Mouse (Mus musculus): ENCODE measurements around the gene Slc6a9. TPM values are rescaled to one million over a fixed set of nuclear protein-coding genes. Genes with fewer than 3 reads are reported as not detected.

Slc6a9 gene
- polyA plus RNA-seq (2015; fragmentation: Nextera tagmentation; extraction: Ambion mirVana) = 46.7 and 53.7 TPM in 2 replicates

DNA sequence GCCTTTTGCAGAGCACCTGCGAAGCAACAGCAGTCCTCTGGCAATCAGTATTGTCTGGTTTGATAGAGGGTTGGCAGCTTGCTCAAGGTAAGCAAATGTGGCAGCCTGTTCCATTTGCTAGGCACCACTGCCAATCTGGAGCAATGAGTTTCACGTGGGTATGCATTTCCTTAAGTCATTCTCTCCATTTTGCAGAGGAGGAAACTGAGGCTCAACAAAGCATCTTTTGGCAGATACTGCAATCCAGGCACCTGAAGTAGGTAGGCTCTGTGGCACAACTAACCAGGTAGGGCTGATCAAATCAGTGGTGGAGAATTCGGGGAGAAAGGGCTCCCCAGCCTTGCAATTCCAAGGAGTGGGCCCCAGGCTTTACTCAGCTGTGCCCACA, at the start of gene Slc6a9:
Gene Slc6a9 (plus strand): TSS at position 50 of the 388 bp plus-strand sequence.
- Histone ChIP-seq H3K9ac (ENCODE audit: low read depth, low read length) (peak within 1 kb of the TSS; percentile 99), H3K4me3 (ENCODE audit: low read depth, low read length) (peak within 1 kb of the TSS; percentile 91), H3K27ac (ENCODE audit: low read length) (peak within 1 kb of the TSS; percentile 100), H3K9me3 (replicated peaks; ENCODE audit: control insufficient read depth, low read length) (no peaks in the 10 kb centered on the region), H3K36me3 (ENCODE audit: control insufficient read depth, insufficient read depth) (peaks cover 8% of the 10 kb centered on the region), H3K27me3 (ENCODE audit: control insufficient read depth, insufficient read depth, low read depth, low read length) (no peaks in the 10 kb centered on the region; the same call in 1 of the 2 replicates), H3K4me1 (ENCODE audit: control insufficient read depth, low read depth, low read length) (peaks cover 76% of the 10 kb centered on the region), H3K4me2 (ENCODE audit: low read depth, low read length) (peak within 1 kb of the TSS; percentile 96)
- ATAC-seq (ENCODE audit: low read depth) = no peak
- 40% methylated on average over 3 of the region's 3 CpGs for WGBS (ENCODE audit: insufficient replicate concordance)

DNA sequence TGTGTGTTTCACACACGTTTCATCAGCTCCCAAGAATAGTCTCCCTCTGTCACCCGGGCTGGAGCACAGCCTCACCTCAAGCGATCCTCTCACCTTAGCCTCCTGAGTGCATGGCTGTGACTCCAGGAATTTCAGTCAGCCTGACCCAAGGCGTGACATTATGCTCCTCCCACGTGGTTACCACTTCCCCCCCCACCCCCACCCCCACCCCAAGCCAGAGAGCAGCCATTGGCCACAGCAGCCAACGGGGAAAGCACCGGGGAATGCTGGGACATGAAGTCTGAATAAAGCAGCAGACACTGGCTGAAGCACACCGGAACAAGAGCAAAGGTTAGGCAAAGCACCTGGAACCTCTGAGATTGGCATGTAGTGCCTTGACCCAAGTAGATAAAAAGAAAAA, 47.3 kb upstream of the Slc6a9 start:
- H3K4me3 ChIP-seq (ENCODE audit: low read depth, low read length) = peak overlapping the region; percentile 28
- H3K4me1 ChIP-seq (ENCODE audit: control insufficient read depth, low read depth, low read length) = no peaks in the 10 kb centered on the region
- no peak overlapping the region for H3K27ac ChIP-seq (ENCODE audit: low read length)
- H3K9ac ChIP-seq (ENCODE audit: low read depth, low read length) = no peak overlapping the region
- no peaks in the 10 kb centered on the region for H3K9me3 ChIP-seq (replicated peaks; ENCODE audit: control insufficient read depth, low read length)
- peak; percentile 87 for ATAC-seq (ENCODE audit: low read depth)
- peak overlapping the region; percentile 20 for H3K4me2 ChIP-seq (ENCODE audit: low read depth, low read length)
- no peaks in the 10 kb centered on the region for H3K27me3 ChIP-seq (ENCODE audit: control insufficient read depth, insufficient read depth, low read depth, low read length)
- H3K36me3 ChIP-seq (ENCODE audit: control insufficient read depth, insufficient read depth) = no peaks in the 10 kb centered on the region
- 24% methylated on average over 8 of the region's 8 CpGs for WGBS (ENCODE audit: insufficient replicate concordance)

DNA sequence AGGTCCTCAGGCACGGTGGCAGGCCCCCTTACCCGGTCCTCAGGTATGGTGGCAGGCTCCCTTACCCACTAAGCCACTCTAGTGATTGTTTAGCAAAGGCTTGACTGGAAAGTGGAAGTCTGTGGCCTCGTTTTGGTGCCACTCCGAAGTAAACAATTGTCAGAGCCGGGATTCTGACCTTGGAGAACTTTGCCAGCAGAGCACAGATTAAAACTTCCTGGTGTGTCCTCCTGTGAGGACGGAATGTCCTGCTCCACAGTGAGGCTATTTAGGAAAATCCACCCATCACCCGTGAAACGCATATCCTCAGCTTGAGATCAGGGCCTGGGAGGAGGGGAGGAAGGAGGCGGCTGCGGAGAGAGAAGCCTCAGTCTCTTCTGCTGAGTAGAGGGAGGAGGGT, 46.0 kb upstream of the Slc6a9 start:
- H3K36me3 ChIP-seq (ENCODE audit: control insufficient read depth, insufficient read depth) = no peaks in the 10 kb centered on the region
- H3K4me1 ChIP-seq (ENCODE audit: control insufficient read depth, low read depth, low read length) = no peaks in the 10 kb centered on the region
- WGBS (ENCODE audit: insufficient replicate concordance) = 64% methylated on average over 10 of the region's 10 CpGs
- no peak overlapping the region for H3K4me2 ChIP-seq (ENCODE audit: low read depth, low read length)
- no peak overlapping the region for H3K4me3 ChIP-seq (ENCODE audit: low read depth, low read length)
- no peaks in the 10 kb centered on the region for H3K27me3 ChIP-seq (ENCODE audit: control insufficient read depth, insufficient read depth, low read depth, low read length)
- H3K9me3 ChIP-seq (replicated peaks; ENCODE audit: control insufficient read depth, low read length) = no peaks in the 10 kb centered on the region
- no peak overlapping the region for H3K27ac ChIP-seq (ENCODE audit: low read length)
- no peak for ATAC-seq (ENCODE audit: low read depth)
- H3K9ac ChIP-seq (ENCODE audit: low read depth, low read length) = no peak overlapping the region

DNA sequence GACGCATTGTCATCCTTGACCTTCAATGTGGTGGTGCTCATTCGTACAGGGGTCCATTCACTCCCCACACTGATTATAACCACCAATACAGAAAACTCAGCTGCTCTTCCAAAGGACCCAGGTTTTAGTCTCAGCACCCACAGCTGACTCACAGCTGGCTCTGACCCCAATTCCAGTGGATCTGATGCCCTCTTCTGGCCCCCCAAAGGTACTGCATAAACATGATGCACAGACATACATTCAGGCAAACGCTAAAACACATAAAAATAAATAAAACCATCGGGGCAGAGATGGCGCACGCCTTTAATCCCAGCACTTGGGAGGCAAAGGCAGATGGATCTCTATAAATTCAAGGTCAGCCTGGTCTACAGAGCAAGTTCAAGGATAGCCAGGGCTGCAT, 34.4 kb upstream of the Slc6a9 start:
- no peak overlapping the region for H3K4me2 ChIP-seq (ENCODE audit: low read depth, low read length)
- no peak for ATAC-seq (ENCODE audit: low read depth)
- H3K27ac ChIP-seq (ENCODE audit: low read length) = no peak overlapping the region
- 70% methylated on average over 6 of the region's 6 CpGs for WGBS (ENCODE audit: insufficient replicate concordance)
- H3K4me1 ChIP-seq (ENCODE audit: control insufficient read depth, low read depth, low read length) = no peaks in the 10 kb centered on the region
- H3K4me3 ChIP-seq (ENCODE audit: low read depth, low read length) = no peak overlapping the region
- no peaks in the 10 kb centered on the region for H3K9me3 ChIP-seq (replicated peaks; ENCODE audit: control insufficient read depth, low read length)
- no peaks in the 10 kb centered on the region for H3K36me3 ChIP-seq (ENCODE audit: control insufficient read depth, insufficient read depth)
- no peak overlapping the region for H3K9ac ChIP-seq (ENCODE audit: low read depth, low read length)
- H3K27me3 ChIP-seq (ENCODE audit: control insufficient read depth, insufficient read depth, low read depth, low read length) = no peaks in the 10 kb centered on the region

DNA sequence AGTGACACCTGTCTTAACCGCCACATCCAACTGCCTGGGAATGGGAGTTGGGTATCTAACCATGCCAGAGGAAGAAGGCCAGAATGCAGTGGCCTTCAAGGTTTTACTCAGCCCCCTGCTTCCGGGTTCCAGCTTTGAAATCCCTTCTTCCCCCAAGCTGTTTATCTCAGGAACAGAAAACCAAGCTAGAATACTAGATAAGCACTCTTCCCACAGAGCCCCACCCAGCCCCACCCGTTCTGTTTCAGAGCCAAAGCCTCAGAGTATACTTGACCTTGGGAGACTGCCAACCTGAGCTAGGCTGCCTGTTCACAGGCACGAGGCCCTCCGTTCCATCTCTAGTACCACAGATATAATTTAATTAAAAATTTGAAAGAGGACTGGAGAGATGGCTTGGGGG, 27.3 kb upstream of the Slc6a9 start:
- Histone ChIP-seq H3K4me1 (ENCODE audit: control insufficient read depth, low read depth, low read length) (peaks cover 16% of the 10 kb centered on the region), H3K9me3 (replicated peaks; ENCODE audit: control insufficient read depth, low read length) (no peaks in the 10 kb centered on the region), H3K4me3 (ENCODE audit: low read depth, low read length) (no peak overlapping the region), H3K36me3 (ENCODE audit: control insufficient read depth, insufficient read depth) (no peaks in the 10 kb centered on the region), H3K27me3 (ENCODE audit: control insufficient read depth, insufficient read depth, low read depth, low read length) (no peaks in the 10 kb centered on the region; the same call in 1 of the 2 replicates), H3K27ac (ENCODE audit: low read length) (no peak overlapping the region), H3K4me2 (ENCODE audit: low read depth, low read length) (peak overlapping the region; percentile 38), H3K9ac (ENCODE audit: low read depth, low read length) (no peak overlapping the region)
- 31% methylated on average over 5 of the region's 5 CpGs for WGBS (ENCODE audit: insufficient replicate concordance)
- ATAC-seq (ENCODE audit: low read depth) = peak; percentile 89

DNA sequence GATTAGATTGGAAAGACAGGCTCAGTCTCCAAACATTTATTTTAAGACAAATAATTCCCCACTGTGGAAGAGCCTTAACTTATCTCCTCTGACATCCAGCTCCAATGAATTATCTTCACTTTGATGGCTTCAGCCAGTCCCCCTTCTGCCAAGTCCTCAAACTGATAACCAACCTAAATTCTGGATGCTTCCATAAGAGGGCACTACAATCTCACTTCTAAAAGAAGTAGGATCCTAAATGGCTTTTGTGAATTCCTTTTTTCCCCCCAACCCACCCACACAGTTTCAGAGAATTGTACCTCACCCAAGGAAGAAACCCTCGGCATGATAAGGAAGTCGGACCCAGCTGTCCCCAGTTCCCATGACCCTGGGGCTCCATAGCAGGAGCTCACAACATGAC, 23.4 kb upstream of the Slc6a9 start:
- no peak overlapping the region for H3K4me2 ChIP-seq (ENCODE audit: low read depth, low read length)
- WGBS (ENCODE audit: insufficient replicate concordance) = 34% methylated on average over 2 of the region's 2 CpGs
- no peak overlapping the region for H3K9ac ChIP-seq (ENCODE audit: low read depth, low read length)
- H3K27me3 ChIP-seq (ENCODE audit: control insufficient read depth, insufficient read depth, low read depth, low read length) = no peaks in the 10 kb centered on the region; the same call in none of the 2 replicates
- H3K36me3 ChIP-seq (ENCODE audit: control insufficient read depth, insufficient read depth) = no peaks in the 10 kb centered on the region
- H3K9me3 ChIP-seq (replicated peaks; ENCODE audit: control insufficient read depth, low read length) = no peaks in the 10 kb centered on the region
- H3K4me1 ChIP-seq (ENCODE audit: control insufficient read depth, low read depth, low read length) = peaks cover 16% of the 10 kb centered on the region
- H3K27ac ChIP-seq (ENCODE audit: low read length) = no peak overlapping the region
- no peak for ATAC-seq (ENCODE audit: low read depth)
- H3K4me3 ChIP-seq (ENCODE audit: low read depth, low read length) = no peak overlapping the region

DNA sequence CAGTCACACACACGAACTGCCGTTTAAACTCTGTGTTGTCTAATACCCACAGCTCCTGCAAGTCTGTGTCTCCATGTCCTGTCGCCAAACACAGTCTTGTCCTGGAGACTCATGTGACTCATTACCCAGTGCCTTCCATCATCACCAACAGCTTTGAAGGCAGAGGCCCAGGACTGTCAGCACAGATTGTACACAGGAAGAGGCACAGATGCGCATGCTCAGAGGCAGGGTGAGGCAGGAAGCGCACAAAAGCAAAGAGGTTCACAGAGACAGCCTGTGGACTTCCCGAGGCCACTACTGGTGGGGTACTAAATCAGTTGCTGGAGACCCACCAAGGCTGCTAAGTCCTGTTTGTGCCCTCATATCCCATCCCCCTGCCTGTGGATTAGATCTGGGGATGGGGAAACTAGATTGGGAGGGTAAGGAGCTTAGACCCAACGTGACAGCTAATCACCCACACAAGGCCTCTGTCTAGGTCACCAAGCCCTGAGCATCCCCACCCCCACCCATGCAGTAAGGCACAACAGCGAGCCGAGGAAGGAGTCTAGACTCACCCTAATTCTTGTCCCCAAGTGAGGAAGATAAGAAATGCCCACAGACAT, 20.6 kb upstream of the Slc6a9 start:
- 37% methylated on average over 9 of the region's 9 CpGs for whole genome bisulfite sequencing (ENCODE audit: insufficient replicate concordance)
- Histone ChIP-seq H3K36me3 (ENCODE audit: control insufficient read depth, insufficient read depth) (no peaks in the 10 kb centered on the region), H3K27me3 (ENCODE audit: control insufficient read depth, insufficient read depth, low read depth, low read length) (no peaks in the 10 kb centered on the region; the same call in 1 of the 2 replicates), H3K4me1 (ENCODE audit: control insufficient read depth, low read depth, low read length) (no peaks in the 10 kb centered on the region), H3K9me3 (replicated peaks; ENCODE audit: control insufficient read depth, low read length) (no peaks in the 10 kb centered on the region), H3K4me2 (ENCODE audit: low read depth, low read length) (no peak overlapping the region), H3K27ac (ENCODE audit: low read length) (no peak overlapping the region), H3K4me3 (ENCODE audit: low read depth, low read length) (no peak overlapping the region), H3K9ac (ENCODE audit: low read depth, low read length) (no peak overlapping the region)
- no peak for ATAC-seq (ENCODE audit: low read depth)

DNA sequence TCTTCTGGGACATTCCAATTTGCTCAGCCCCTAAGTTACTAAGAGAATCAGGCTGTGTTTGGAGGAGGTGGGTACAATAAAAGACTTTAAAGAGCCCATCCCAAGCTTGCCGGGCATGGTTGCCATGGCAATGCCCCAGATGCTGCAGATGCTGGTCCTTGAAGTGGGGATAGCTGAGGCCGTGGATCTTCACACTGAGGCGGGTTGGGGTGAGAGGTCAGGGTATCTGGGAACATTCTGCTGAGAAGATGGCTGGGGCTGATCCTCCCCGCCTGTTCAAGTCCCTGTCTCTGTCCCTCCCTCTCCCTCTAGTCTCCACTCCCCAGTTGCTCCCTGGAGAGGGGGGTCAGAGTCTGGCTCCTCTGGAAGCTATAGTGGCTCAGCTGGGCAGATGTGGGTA, 20.0 kb upstream of the Slc6a9 start:
- Histone ChIP-seq H3K9ac (ENCODE audit: low read depth, low read length) (no peak overlapping the region), H3K4me1 (ENCODE audit: control insufficient read depth, low read depth, low read length) (no peaks in the 10 kb centered on the region), H3K4me3 (ENCODE audit: low read depth, low read length) (no peak overlapping the region), H3K36me3 (ENCODE audit: control insufficient read depth, insufficient read depth) (no peaks in the 10 kb centered on the region), H3K4me2 (ENCODE audit: low read depth, low read length) (no peak overlapping the region), H3K27me3 (ENCODE audit: control insufficient read depth, insufficient read depth, low read depth, low read length) (no peaks in the 10 kb centered on the region; the same call in 1 of the 2 replicates), H3K9me3 (replicated peaks; ENCODE audit: control insufficient read depth, low read length) (no peaks in the 10 kb centered on the region), H3K27ac (ENCODE audit: low read length) (no peak overlapping the region)
- ATAC-seq (ENCODE audit: low read depth) = no peak
- WGBS (ENCODE audit: insufficient replicate concordance) = 51% methylated on average over 4 of the region's 4 CpGs

DNA sequence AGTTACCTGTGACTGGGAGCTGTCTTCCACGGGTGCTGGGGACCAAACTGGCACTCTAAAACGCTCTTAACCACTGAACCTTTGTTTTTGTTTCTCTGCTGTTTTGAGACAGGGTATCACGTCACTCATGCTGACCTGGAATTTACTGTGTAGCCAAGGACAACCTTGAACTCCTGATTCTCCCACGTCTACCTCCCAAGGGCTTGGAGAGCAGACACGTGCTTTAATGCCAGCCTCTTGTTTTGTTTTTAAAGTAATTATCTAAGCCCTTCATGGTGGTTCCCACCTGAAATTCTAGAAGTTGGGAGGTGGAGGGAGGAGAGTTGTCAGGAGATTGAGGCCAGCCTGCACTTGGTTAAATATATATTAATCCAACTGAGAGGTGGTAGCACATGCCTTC, 17.5 kb upstream of the Slc6a9 start:
- no peak overlapping the region for H3K4me2 ChIP-seq (ENCODE audit: low read depth, low read length)
- no peak for ATAC-seq (ENCODE audit: low read depth)
- H3K4me1 ChIP-seq (ENCODE audit: control insufficient read depth, low read depth, low read length) = no peaks in the 10 kb centered on the region
- no peaks in the 10 kb centered on the region for H3K36me3 ChIP-seq (ENCODE audit: control insufficient read depth, insufficient read depth)
- H3K9me3 ChIP-seq (replicated peaks; ENCODE audit: control insufficient read depth, low read length) = no peaks in the 10 kb centered on the region
- no peak overlapping the region for H3K9ac ChIP-seq (ENCODE audit: low read depth, low read length)
- no peaks in the 10 kb centered on the region; the same call in 1 of the 2 replicates for H3K27me3 ChIP-seq (ENCODE audit: control insufficient read depth, insufficient read depth, low read depth, low read length)
- WGBS (ENCODE audit: insufficient replicate concordance) = 61% methylated on average over 5 of the region's 5 CpGs
- no peak overlapping the region for H3K4me3 ChIP-seq (ENCODE audit: low read depth, low read length)
- no peak overlapping the region for H3K27ac ChIP-seq (ENCODE audit: low read length)
